Mouse (Mus musculus): ENCODE data around the gene Mto1. TPM values are rescaled to one million over a fixed set of nuclear protein-coding genes. Genes with fewer than 3 reads are reported as not detected.
"Not testable (repeated sequence)": the region's sequence is repeated elsewhere in the genome, so short reads cannot be mapped to it uniquely, and the experiment has no call there.

Gene Mto1
- polyA plus RNA-seq, 1 experiment, result 31.6 TPM

- Histone ChIP-seq H3K27me3 (ENCODE audit: control insufficient read depth, insufficient read depth, low read length) (no peaks in the 10 kb centered on the region), H3K27ac (ENCODE audit: insufficient read depth, low read length) (no peak overlapping the region), H3K4me1 (ENCODE audit: control insufficient read depth, insufficient read depth, low read length) (no peaks in the 10 kb centered on the region; the same call in 1 of the 2 replicates), H3K4me3 (replicated peaks; ENCODE audit: insufficient read depth, low read depth, low read length) (no peak overlapping the region)
- no peak for TF ChIP-seq POLR2A (IDR thresholded peaks at IDR 0.05; ENCODE audit: borderline replicate concordance, insufficient read depth, low read length)
- no peak for TF ChIP-seq CTCF (IDR thresholded peaks at IDR 0.05; ENCODE audit: borderline replicate concordance, insufficient read depth, low read depth, low read length)
- DNase-seq, result no peak
- 29% methylated on average over 1 of the region's 1 CpGs for WGBS
Measured at GRCm38 (mm10) chr9:78476531-78477020, 28.6 kb downstream of the Mto1 start.

GRCm38 (mm10) chr9:78477021-78477551 lies 29.1 kb downstream of the Mto1 start:
- Histone ChIP-seq H3K4me3 (replicated peaks; ENCODE audit: insufficient read depth, low read depth, low read length) (no peak overlapping the region), H3K4me1 (ENCODE audit: control insufficient read depth, insufficient read depth, low read length) (no peaks in the 10 kb centered on the region; the same call in 1 of the 2 replicates), H3K27me3 (ENCODE audit: control insufficient read depth, insufficient read depth, low read length) (no peaks in the 10 kb centered on the region), H3K27ac (ENCODE audit: insufficient read depth, low read length) (no peak overlapping the region)
- 7% methylated on average over 5 of the region's 5 CpGs for WGBS
- TF ChIP-seq POLR2A (IDR thresholded peaks at IDR 0.05; ENCODE audit: borderline replicate concordance, insufficient read depth, low read length) (no peak), CTCF (IDR thresholded peaks at IDR 0.05; ENCODE audit: borderline replicate concordance, insufficient read depth, low read depth, low read length) (peak; percentile 41; the same call in 1 of the 2 replicates)
- peak in 1 of 2 experiments; percentile 45 for DNase-seq

GRCm38 (mm10) chr9:78478009-78478605 lies 30.1 kb downstream of the Mto1 start:
- H3K27ac ChIP-seq (ENCODE audit: insufficient read depth, low read length); H3K27me3 ChIP-seq (ENCODE audit: control insufficient read depth, insufficient read depth, low read length); H3K4me3 ChIP-seq (replicated peaks; ENCODE audit: insufficient read depth, low read depth, low read length); DNase-seq; H3K4me1 ChIP-seq (ENCODE audit: control insufficient read depth, insufficient read depth, low read length): not testable (repeated sequence)
- 56% methylated on average over 1 of the region's 1 CpGs for WGBS

DNA sequence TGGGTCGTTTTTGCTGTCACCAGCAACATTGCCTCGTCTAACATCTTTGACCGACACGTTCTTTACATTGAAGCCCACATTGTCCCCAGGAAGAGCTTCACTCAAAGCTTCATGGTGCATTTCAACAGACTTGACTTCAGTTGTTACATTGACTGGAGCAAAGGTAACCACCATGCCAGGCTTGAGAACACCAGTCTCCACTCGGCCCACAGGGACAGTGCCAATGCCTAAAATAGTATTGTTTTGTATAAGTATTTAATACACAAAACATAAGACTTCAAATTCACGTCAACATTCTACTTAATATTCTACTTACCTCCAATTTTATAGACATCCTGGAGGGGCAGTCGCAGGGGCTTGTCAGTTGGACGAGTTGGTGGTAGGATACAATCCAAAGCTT lies 31.3 kb downstream of the Mto1 start:
- not testable (repeated sequence) for DNase-seq; H3K27ac ChIP-seq (ENCODE audit: insufficient read depth, low read length); H3K4me1 ChIP-seq (ENCODE audit: control insufficient read depth, insufficient read depth, low read length); H3K27me3 ChIP-seq (ENCODE audit: control insufficient read depth, insufficient read depth, low read length); H3K4me3 ChIP-seq (replicated peaks; ENCODE audit: insufficient read depth, low read depth, low read length)
- 24% methylated on average over 8 of the region's 8 CpGs for WGBS

GRCm38 (mm10) chr9:78480227-78480626 lies 32.2 kb downstream of the Mto1 start:
- not testable (repeated sequence) for DNase-seq; H3K4me1 ChIP-seq (ENCODE audit: control insufficient read depth, insufficient read depth, low read length); H3K27ac ChIP-seq (ENCODE audit: insufficient read depth, low read length); H3K27me3 ChIP-seq (ENCODE audit: control insufficient read depth, insufficient read depth, low read length)
- 11% methylated on average over 13 of the region's 13 CpGs for WGBS
- H3K4me3 ChIP-seq (replicated peaks; ENCODE audit: insufficient read depth, low read depth, low read length), result peak overlapping the region; percentile 25

DNA sequence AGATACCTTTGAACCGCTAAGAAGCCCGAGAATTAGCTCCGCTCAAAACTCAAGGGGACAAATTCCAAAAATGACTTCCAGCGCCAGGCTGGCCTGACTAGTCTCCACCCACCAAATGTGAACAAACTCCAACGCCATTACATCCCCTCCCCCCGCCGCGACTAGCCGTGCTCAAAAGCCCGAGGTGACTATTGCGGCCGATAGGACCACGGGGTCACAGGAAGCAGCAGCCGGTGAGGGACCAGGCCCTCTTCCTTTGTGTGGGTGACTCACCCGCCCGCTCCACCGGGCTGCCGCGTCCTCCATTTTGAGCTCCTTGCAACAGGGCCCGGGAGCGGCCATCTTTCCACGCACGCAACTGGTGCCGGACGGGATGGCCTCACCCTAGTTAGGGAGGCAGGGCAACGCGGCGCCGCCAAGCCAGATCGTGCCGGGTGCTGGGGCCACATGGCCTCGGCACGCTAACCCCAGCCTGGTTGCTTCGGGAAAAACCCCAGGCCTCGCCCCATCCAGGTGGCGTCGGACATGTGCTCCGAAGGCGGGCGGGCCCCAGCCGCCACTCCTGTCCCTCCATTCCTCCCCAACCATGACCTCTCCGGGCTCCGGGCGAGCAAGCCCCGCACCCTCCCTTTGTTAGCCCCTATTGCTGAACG lies 32.8 kb downstream of the Mto1 start:
- peak; percentile 74 to 80 for DNase-seq
- peaks cover 3% of the 10 kb centered on the region; the same call in 1 of the 2 replicates for H3K4me1 ChIP-seq (ENCODE audit: control insufficient read depth, insufficient read depth, low read length)
- WGBS, result 1% methylated on average over 46 of the region's 46 CpGs

GRCm38 (mm10) chr9:78481423-78482331 lies 33.7 kb downstream of the Mto1 start:
- Histone ChIP-seq H3K4me1 (ENCODE audit: control insufficient read depth, insufficient read depth, low read length) (peaks cover 3% of the 10 kb centered on the region; the same call in 1 of the 2 replicates), H3K27me3 (ENCODE audit: control insufficient read depth, insufficient read depth, low read length) (no peaks in the 10 kb centered on the region), H3K4me3 (replicated peaks; ENCODE audit: insufficient read depth, low read depth, low read length) (peak overlapping the region; percentile 65), H3K27ac (ENCODE audit: insufficient read depth, low read length) (peak overlapping the region; percentile 88)
- peak; percentile 96 to 98 for DNase-seq
- no peak for TF ChIP-seq CTCF (IDR thresholded peaks at IDR 0.05; ENCODE audit: borderline replicate concordance, insufficient read depth, low read depth, low read length)
- peak; percentile 98 for TF ChIP-seq POLR2A (IDR thresholded peaks at IDR 0.05; ENCODE audit: borderline replicate concordance, insufficient read depth, low read length)
- under 1% methylated on average over 72 of the region's 77 CpGs for WGBS

More for the DNA sequence above, 32.8 kb downstream of the Mto1 start:
- no peak for TF ChIP-seq CTCF (IDR thresholded peaks at IDR 0.05; ENCODE audit: borderline replicate concordance, insufficient read depth, low read depth, low read length)
- TF ChIP-seq POLR2A (IDR thresholded peaks at IDR 0.05; ENCODE audit: borderline replicate concordance, insufficient read depth, low read length), result no peak
- Histone ChIP-seq H3K4me3 (replicated peaks; ENCODE audit: insufficient read depth, low read depth, low read length) (peak overlapping the region; percentile 65), H3K27ac (ENCODE audit: insufficient read depth, low read length) (peak overlapping the region; percentile 81), H3K27me3 (ENCODE audit: control insufficient read depth, insufficient read depth, low read length) (no peaks in the 10 kb centered on the region)

Measured in cerebellum, adult 2 months (tissue).